Mouse (Mus musculus) bone marrow macrophage, adult 2 months (primary cell): ENCODE measurements around the gene Mpp6.

ENCODE experiments used
- CTCF ChIP-seq: IDR thresholded peaks from 2 replicates; pipeline ENCODE4 v1.5.1; 2012; ENCODE audit warnings: low read depth, mild to moderate bottlenecking, low read length, moderate library complexity
- POLR2A ChIP-seq: IDR thresholded peaks from 2 replicates; pipeline ENCODE4 v1.6.1; 2012; ENCODE audit warnings: mild to moderate bottlenecking, low read depth, low read length, borderline replicate concordance

DNA sequence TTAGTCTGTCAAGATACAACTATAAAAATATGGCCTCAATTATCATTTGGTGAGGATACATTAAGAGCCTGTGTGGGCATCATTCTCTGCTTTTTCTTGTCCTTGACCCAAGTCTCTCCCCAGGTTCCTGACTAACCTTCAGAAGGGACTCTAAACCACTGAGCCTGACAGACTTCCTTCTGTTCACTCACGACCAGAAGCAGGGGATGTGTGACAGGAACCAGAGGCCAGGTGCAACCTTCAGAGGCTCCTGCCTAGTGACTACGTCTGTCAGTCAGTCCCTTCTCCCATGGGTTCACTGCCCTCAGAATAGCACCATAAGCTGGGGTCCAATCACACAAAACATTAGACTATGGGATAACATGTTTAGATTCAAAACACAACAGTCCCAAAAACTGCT is 137.3 kb downstream of the Mpp6 start:
- no peak for TF ChIP-seq CTCF
- TF ChIP-seq POLR2A: no peak
